Mouse (Mus musculus) liver, embryonic 14.5 days (tissue): ENCODE data around the gene Zbtb4. TPM values are rescaled to one million over a fixed set of nuclear protein-coding genes. Genes with fewer than 3 reads are reported as not detected.

Experiments used
- ATAC-seq: fragments of 200-750 bp; cut with Nextera tagmentation; 2 replicates; pipeline ENCODE4 v1.8.0; 2017; ENCODE audit warnings: moderate number of reproducible peaks, mild to moderate bottlenecking, moderate library complexity; ENCODE audit not compliant: insufficient read depth
- DNase-seq, 3 experiments: peaks; one replicate each; pipeline ENCODE4 v3.0.0-alpha.2; 2012 to 2013; ENCODE audit warnings: low read depth in 3 of 3, low spot score in 3 of 3
- H3K27ac ChIP-seq: fragments of 300-500 bp; sonication (generic); 2 replicates; pipeline ENCODE4 v1.5.1; 2014; ENCODE audit warnings: moderate library complexity, mild to moderate bottlenecking, control low read depth, inconsistent platforms
- H3K27me3 ChIP-seq: fragments of 300-500 bp; sonication (generic); 2 replicates; pipeline ENCODE4 v1.6.1; 2014; ENCODE audit warnings: mild to moderate bottlenecking, low read length, moderate library complexity; ENCODE audit not compliant: control insufficient read depth, insufficient read depth
- H3K36me3 ChIP-seq: fragments of 300-500 bp; sonication (generic); replicated peaks from 2 replicates; pipeline ENCODE4 v1.6.1; 2014; ENCODE audit warnings: low read depth; ENCODE audit not compliant: control insufficient read depth, insufficient read depth
- H3K4me1 ChIP-seq, 2 experiments: fragments of 200-500 bp in 1 of 2; fragments of 300-500 bp in 1 of 2; sonication (generic) in 1 of 2; replicated peaks; 2 replicates each; pipeline ENCODE4 v1.6.1; 2012 to 2014; ENCODE audit warnings: antibody characterized with exemption in 1 of 2, inconsistent platforms in 1 of 2, low read length in 1 of 2; ENCODE audit not compliant: control insufficient read depth in 2 of 2, insufficient read depth in 2 of 2
- H3K4me2 ChIP-seq: fragments of 300-500 bp; sonication (generic); 2 replicates; pipeline ENCODE4 v1.6.1; 2014; ENCODE audit warnings: low read depth, mild to moderate bottlenecking, control low read depth, moderate library complexity
- H3K4me3 ChIP-seq, 2 experiments: fragments of 200-500 bp in 1 of 2; fragments of 300-500 bp in 1 of 2; sonication (generic) in 1 of 2; 2 replicates each; pipeline ENCODE4 v1.5.1; 2012 to 2014; ENCODE audit warnings: low read depth in 2 of 2, low read length in 2 of 2, mild to moderate bottlenecking in 2 of 2, control low read depth in 1 of 2, inconsistent platforms in 1 of 2, moderate library complexity in 1 of 2; ENCODE audit not compliant: insufficient read depth in 1 of 2
- H3K9ac ChIP-seq: fragments of 300-500 bp; sonication (generic); replicated peaks from 2 replicates; pipeline ENCODE4 v1.6.1; 2014; ENCODE audit warnings: mild to moderate bottlenecking, control low read depth, moderate library complexity
- H3K9me3 ChIP-seq: fragments of 300-500 bp; sonication (generic); 2 replicates; pipeline ENCODE4 v1.6.1; 2016; ENCODE audit warnings: low read length, mixed read lengths; ENCODE audit not compliant: control insufficient read depth
- CTCF ChIP-seq: IDR thresholded peaks from 2 replicates; pipeline ENCODE4 v1.5.1; 2016; ENCODE audit warnings: antibody characterized with exemption, low read depth, control low read depth
- EP300 ChIP-seq: IDR thresholded peaks from 2 replicates; pipeline ENCODE4 v1.6.1; 2016; ENCODE audit warnings: antibody characterized with exemption, low read depth
- WGBS: fragments of 180-500 bp; shearing (Covaris S2); extraction: QIAGEN DNeasy Blood & Tissue Kit; methylation state at CpG from one replicate; pipeline ENCODE4 v1.1.7; 2014; ENCODE audit not compliant: insufficient replicate concordance; 5-methylcytosine and 5-hydroxymethylcytosine counted together
- polyA plus RNA-seq, 2 experiments: library from polyadenylated mRNA; depleted of rRNA in 1 of 2; stranded (reverse) in 1 of 2; unstranded in 1 of 2; fragments of >200 nt; fragmentation: Nextera tagmentation in 1 of 2; extraction: Ambion mirVana in 1 of 2; gene quantifications; 2 replicates each; pipeline versions ENCODE4 v1.2.1 to v1.2.3; 2012 to 2014

Gene Zbtb4
- polyA plus RNA-seq, 2 experiments, result 0.58 to 1.5 TPM

GRCm38 (mm10) chr11:69804972-69805909 is 39.5 kb downstream of the Zbtb4 start, which contains the start of gene Tmem102:
Gene Tmem102 (minus strand): TSS chr11:69805624.
- no peaks in the 10 kb centered on the region for H3K9me3 ChIP-seq
- WGBS, result 21% methylated on average over 29 of the region's 29 CpGs
- H3K27ac ChIP-seq, result no peak within 1 kb of the TSS
- H3K36me3 ChIP-seq, result no peaks in the 10 kb centered on the region
- no peaks in the 10 kb centered on the region; a peak in 2 of 4 replicates for H3K4me1 ChIP-seq
- TF ChIP-seq EP300 (no peak), CTCF (no peak)
- no peak for DNase-seq
- ATAC-seq, result no peak
- H3K27me3 ChIP-seq, result peaks cover 65% of the 10 kb centered on the region
- peak within 1 kb of the TSS; percentile 65 for H3K4me2 ChIP-seq
- H3K9ac ChIP-seq, result no peak within 1 kb of the TSS
- H3K4me3 ChIP-seq, result 0 out of 4 replicates have a peak within 1 kb of the TSS, but pooled peaks of 1 of the 2 experiments have one; percentile 14

- no peak overlapping the region for H3K4me3 ChIP-seq
- H3K9me3 ChIP-seq, result no peaks in the 10 kb centered on the region; the same call in 1 of the 2 replicates
- no peak overlapping the region for H3K4me2 ChIP-seq
- ATAC-seq (no peak), DNase-seq (no peak)
- H3K4me1 ChIP-seq, result no peaks in the 10 kb centered on the region; a peak in 2 of 4 replicates
- no peaks in the 10 kb centered on the region for H3K36me3 ChIP-seq
- no peak overlapping the region for H3K27ac ChIP-seq
- 70% methylated on average over 4 of the region's 4 CpGs for WGBS
- TF ChIP-seq CTCF (peak; percentile 60), EP300 (no peak)
- no peak overlapping the region for H3K9ac ChIP-seq
- peaks cover 53% of the 10 kb centered on the region for H3K27me3 ChIP-seq
Measured at GRCm38 (mm10) chr11:69806378-69806777, 40.7 kb downstream of the Zbtb4 start.

GRCm38 (mm10) chr11:69807641-69808040 is 41.9 kb downstream of the Zbtb4 start:
- DNase-seq (no peak), ATAC-seq (no peak)
- TF ChIP-seq EP300, result no peak
- no peak for TF ChIP-seq CTCF
- Histone ChIP-seq H3K27ac (no peak overlapping the region), H3K9ac (no peak overlapping the region), H3K9me3 (no peaks in the 10 kb centered on the region; the same call in 1 of the 2 replicates), H3K27me3 (peaks cover 41% of the 10 kb centered on the region), H3K4me1 (no peaks in the 10 kb centered on the region; a peak in 2 of 4 replicates), H3K4me3 (no peak overlapping the region), H3K36me3 (no peaks in the 10 kb centered on the region), H3K4me2 (no peak overlapping the region)
- WGBS, result 59% methylated on average over 2 of the region's 2 CpGs

- Histone ChIP-seq H3K27ac (no peak overlapping the region), H3K4me2 (no peak overlapping the region), H3K9me3 (no peaks in the 10 kb centered on the region; the same call in 1 of the 2 replicates), H3K4me3 (no peak overlapping the region), H3K36me3 (no peaks in the 10 kb centered on the region), H3K4me1 (no peaks in the 10 kb centered on the region), H3K27me3 (peaks cover 14% of the 10 kb centered on the region), H3K9ac (no peak overlapping the region)
- DNase-seq (no peak), ATAC-seq (no peak)
- TF ChIP-seq CTCF, result peak; percentile 24; the same call in 1 of the 2 replicates
- no peak for TF ChIP-seq EP300
Measured at GRCm38 (mm10) chr11:69810280-69810679, 44.6 kb downstream of the Zbtb4 start.

- Histone ChIP-seq H3K4me1 (no peaks in the 10 kb centered on the region), H3K4me2 (no peak within 1 kb of the TSS), H3K27ac (no peak within 1 kb of the TSS), H3K4me3 (no peak within 1 kb of the TSS), H3K9me3 (no peaks in the 10 kb centered on the region; the same call in 1 of the 2 replicates), H3K9ac (no peak within 1 kb of the TSS), H3K36me3 (no peaks in the 10 kb centered on the region), H3K27me3 (no peaks in the 10 kb centered on the region; the same call in 1 of the 2 replicates)
- TF ChIP-seq EP300, result no peak
- peak; percentile 39 for TF ChIP-seq CTCF
- 51% methylated on average over 10 of the region's 10 CpGs for WGBS
- ATAC-seq (no peak), DNase-seq (no peak)
Measured at GRCm38 (mm10) chr11:69815155-69815554, 49.4 kb downstream of the Zbtb4 start, which contains the start of gene Gm39566. Gene Gm39566 (minus strand): TSS chr11:69815298.
